Mouse (Mus musculus): ENCODE measurements around the gene Apbb2. TPM values are rescaled to one million over a fixed set of nuclear protein-coding genes. Genes with fewer than 3 reads are reported as not detected.

Apbb2 gene
- polyA plus RNA-seq, 1 experiment from 2014 or later: 29.3 TPM

- 73% methylated on average over 7 of the region's 7 CpGs for WGBS
- no peak for ATAC-seq (ENCODE audit: extremely low read depth, insufficient number of reproducible peaks, low FRiP score, low TSS enrichment)
Measured at GRCm38 (mm10) chr5:66415700-66416543, 202.7 kb downstream of the Apbb2 start.

GRCm38 (mm10) chr5:66415033-66415697 is 203.4 kb downstream of the Apbb2 start:
- Histone ChIP-seq H3K4me1 (peaks cover 20% of the 10 kb centered on the region), H3K27ac (replicated peaks) (no peak overlapping the region), H3K36me3 (no peaks in the 10 kb centered on the region), H3K27me3 (replicated peaks) (no peaks in the 10 kb centered on the region), H3K9ac (no peak overlapping the region), H3K4me2 (no peak overlapping the region), H3K9me3 (no peaks in the 10 kb centered on the region), H3K4me3 (no peak overlapping the region)
- no peak for ATAC-seq (ENCODE audit: extremely low read depth, insufficient number of reproducible peaks, low FRiP score, low TSS enrichment)
- WGBS: 79% methylated on average over 9 of the region's 9 CpGs

More at GRCm38 (mm10) chr5:66415700-66416543, 202.7 kb downstream of the Apbb2 start:
- H3K9me3 ChIP-seq: no peaks in the 10 kb centered on the region
- no peak overlapping the region for H3K9ac ChIP-seq
- peaks cover 27% of the 10 kb centered on the region for H3K4me1 ChIP-seq
- H3K27ac ChIP-seq (replicated peaks): no peak overlapping the region
- no peaks in the 10 kb centered on the region for H3K27me3 ChIP-seq (replicated peaks)
- H3K4me3 ChIP-seq: no peak overlapping the region
- no peaks in the 10 kb centered on the region for H3K36me3 ChIP-seq
- no peak overlapping the region for H3K4me2 ChIP-seq

- Histone ChIP-seq H3K9me3 (no peaks in the 10 kb centered on the region), H3K27me3 (replicated peaks) (no peaks in the 10 kb centered on the region), H3K27ac (replicated peaks) (no peak overlapping the region), H3K9ac (no peak overlapping the region), H3K4me2 (no peak overlapping the region), H3K36me3 (no peaks in the 10 kb centered on the region), H3K4me3 (no peak overlapping the region), H3K4me1 (peaks cover 13% of the 10 kb centered on the region)
- 55% methylated on average over 5 of the region's 5 CpGs for WGBS
- no peak for ATAC-seq (ENCODE audit: extremely low read depth, insufficient number of reproducible peaks, low FRiP score, low TSS enrichment)
Measured at GRCm38 (mm10) chr5:66413402-66413801, 205.2 kb downstream of the Apbb2 start.

- Histone ChIP-seq H3K9ac (no peak overlapping the region), H3K27ac (replicated peaks) (no peak overlapping the region), H3K4me1 (peaks cover 8% of the 10 kb centered on the region), H3K4me3 (no peak overlapping the region), H3K9me3 (no peaks in the 10 kb centered on the region), H3K27me3 (replicated peaks) (no peaks in the 10 kb centered on the region), H3K36me3 (no peaks in the 10 kb centered on the region), H3K4me2 (no peak overlapping the region)
- WGBS: 75% methylated on average over 3 of the region's 3 CpGs
- no peak for ATAC-seq (ENCODE audit: extremely low read depth, insufficient number of reproducible peaks, low FRiP score, low TSS enrichment)
Measured at GRCm38 (mm10) chr5:66412821-66413220, 205.8 kb downstream of the Apbb2 start.

GRCm38 (mm10) chr5:66408546-66408945 is 210.0 kb downstream of the Apbb2 start:
- Histone ChIP-seq H3K4me2 (no peak overlapping the region), H3K9ac (no peak overlapping the region), H3K27me3 (replicated peaks) (no peaks in the 10 kb centered on the region), H3K36me3 (no peaks in the 10 kb centered on the region), H3K4me1 (peaks cover 23% of the 10 kb centered on the region), H3K27ac (replicated peaks) (no peak overlapping the region), H3K4me3 (no peak overlapping the region), H3K9me3 (no peaks in the 10 kb centered on the region)
- 60% methylated on average over 5 of the region's 5 CpGs for WGBS
- ATAC-seq (ENCODE audit: extremely low read depth, insufficient number of reproducible peaks, low FRiP score, low TSS enrichment): no peak

- Histone ChIP-seq H3K4me3 (no peak overlapping the region), H3K4me2 (no peak overlapping the region), H3K36me3 (no peaks in the 10 kb centered on the region), H3K9me3 (no peaks in the 10 kb centered on the region), H3K9ac (no peak overlapping the region), H3K27ac (replicated peaks) (no peak overlapping the region), H3K4me1 (peaks cover 23% of the 10 kb centered on the region), H3K27me3 (replicated peaks) (no peaks in the 10 kb centered on the region)
- no peak for ATAC-seq (ENCODE audit: extremely low read depth, insufficient number of reproducible peaks, low FRiP score, low TSS enrichment)
- 43% methylated on average over 3 of the region's 5 CpGs for WGBS
Measured at GRCm38 (mm10) chr5:66407948-66408347, 210.6 kb downstream of the Apbb2 start.

GRCm38 (mm10) chr5:66406431-66406830 is 212.2 kb downstream of the Apbb2 start:
- no peaks in the 10 kb centered on the region for H3K27me3 ChIP-seq (replicated peaks)
- H3K4me2 ChIP-seq: no peak overlapping the region
- no peaks in the 10 kb centered on the region for H3K36me3 ChIP-seq
- ATAC-seq (ENCODE audit: extremely low read depth, insufficient number of reproducible peaks, low FRiP score, low TSS enrichment): no peak
- peak overlapping the region; percentile 75 for H3K27ac ChIP-seq (replicated peaks)
- no peak overlapping the region for H3K4me3 ChIP-seq
- no peak overlapping the region for H3K9ac ChIP-seq
- peaks cover 27% of the 10 kb centered on the region for H3K4me1 ChIP-seq
- WGBS: 82% methylated on average over 7 of the region's 7 CpGs
- H3K9me3 ChIP-seq: no peaks in the 10 kb centered on the region

GRCm38 (mm10) chr5:66405731-66406399 is 212.7 kb downstream of the Apbb2 start:
- Histone ChIP-seq H3K9ac (peak overlapping the region; percentile 47; the same call in 1 of the 2 replicates), H3K4me2 (peak overlapping the region; percentile 52), H3K27me3 (replicated peaks) (no peaks in the 10 kb centered on the region), H3K36me3 (no peaks in the 10 kb centered on the region), H3K4me3 (no peak overlapping the region), H3K9me3 (no peaks in the 10 kb centered on the region), H3K27ac (replicated peaks) (peak overlapping the region; percentile 75), H3K4me1 (peaks cover 27% of the 10 kb centered on the region)
- WGBS: 32% methylated on average over 12 of the region's 12 CpGs
- ATAC-seq (ENCODE audit: extremely low read depth, insufficient number of reproducible peaks, low FRiP score, low TSS enrichment): no peak; the same call in 1 of the 2 replicates

- Histone ChIP-seq H3K4me3 (no peak overlapping the region), H3K36me3 (no peaks in the 10 kb centered on the region), H3K4me2 (peak overlapping the region; percentile 52; the same call in 1 of the 2 replicates), H3K27ac (replicated peaks) (peak overlapping the region; percentile 75; the same call in 1 of the 2 replicates), H3K27me3 (replicated peaks) (no peaks in the 10 kb centered on the region), H3K9me3 (no peaks in the 10 kb centered on the region), H3K9ac (no peak overlapping the region), H3K4me1 (peaks cover 27% of the 10 kb centered on the region)
- 64% methylated on average over 6 of the region's 6 CpGs for WGBS
- no peak for ATAC-seq (ENCODE audit: extremely low read depth, insufficient number of reproducible peaks, low FRiP score, low TSS enrichment)
Measured at GRCm38 (mm10) chr5:66405305-66405704, 213.3 kb downstream of the Apbb2 start.

- H3K27me3 ChIP-seq (replicated peaks): no peaks in the 10 kb centered on the region
- ATAC-seq (ENCODE audit: extremely low read depth, insufficient number of reproducible peaks, low FRiP score, low TSS enrichment): no peak
- no peak overlapping the region for H3K9ac ChIP-seq
- H3K9me3 ChIP-seq: no peaks in the 10 kb centered on the region
- 83% methylated on average over 4 of the region's 4 CpGs for WGBS
- no peak overlapping the region for H3K4me3 ChIP-seq
- peaks cover 38% of the 10 kb centered on the region for H3K4me1 ChIP-seq
- H3K27ac ChIP-seq (replicated peaks): no peak overlapping the region
- peaks cover 6% of the 10 kb centered on the region; the same call in 1 of the 2 replicates for H3K36me3 ChIP-seq
- H3K4me2 ChIP-seq: no peak overlapping the region
Measured at GRCm38 (mm10) chr5:66400563-66400962, 218.0 kb downstream of the Apbb2 start.

- WGBS: 49% methylated on average over 2 of the region's 2 CpGs
- no peak overlapping the region for H3K4me3 ChIP-seq
- H3K9me3 ChIP-seq: no peaks in the 10 kb centered on the region
- H3K4me1 ChIP-seq: peaks cover 32% of the 10 kb centered on the region
- peak overlapping the region; percentile 48; the same call in 1 of the 2 replicates for H3K27ac ChIP-seq (replicated peaks)
- peaks cover 6% of the 10 kb centered on the region; the same call in 1 of the 2 replicates for H3K36me3 ChIP-seq
- no peak for ATAC-seq (ENCODE audit: extremely low read depth, insufficient number of reproducible peaks, low FRiP score, low TSS enrichment)
- no peaks in the 10 kb centered on the region for H3K27me3 ChIP-seq (replicated peaks)
- no peak overlapping the region for H3K9ac ChIP-seq
- no peak overlapping the region for H3K4me2 ChIP-seq
Measured at GRCm38 (mm10) chr5:66399264-66399620, 219.3 kb downstream of the Apbb2 start.
